Mouse (Mus musculus): ENCODE results near the gene Srd5a1. TPM values are rescaled to one million over a fixed set of nuclear protein-coding genes. Genes with fewer than 3 reads are reported as not detected.
"Not testable (repeated sequence)": the region's sequence is repeated elsewhere in the genome, so short reads cannot be mapped to it uniquely, and the experiment has no call there.

Srd5a1 gene
- polyA plus RNA-seq, 1 experiment from 2014 or later = 32.3 TPM

GRCm38 (mm10) chr13:69577181-69577834 is 33.9 kb downstream of the Srd5a1 start:
- H3K27ac ChIP-seq (ENCODE audit: low read length) = no peak overlapping the region
- no peak overlapping the region for H3K9ac ChIP-seq (ENCODE audit: low read depth, low read length)
- 94% methylated on average over 16 of the region's 16 CpGs for WGBS
- no peak overlapping the region for H3K4me3 ChIP-seq (ENCODE audit: low read depth, low read length)
- H3K36me3 ChIP-seq (ENCODE audit: control insufficient read depth, insufficient read depth, low read length) = no peaks in the 10 kb centered on the region
- H3K4me2 ChIP-seq (ENCODE audit: low read length) = no peak overlapping the region
- H3K4me1 ChIP-seq (ENCODE audit: control insufficient read depth, insufficient read depth, low read length) = no peaks in the 10 kb centered on the region
- ATAC-seq = no peak
- H3K27me3 ChIP-seq (ENCODE audit: control insufficient read depth, insufficient read depth, low read depth, low read length) = no peaks in the 10 kb centered on the region
- no peaks in the 10 kb centered on the region for H3K9me3 ChIP-seq (replicated peaks; ENCODE audit: control insufficient read depth, low read length, poor library complexity, severe bottlenecking)

- Histone ChIP-seq H3K27ac (ENCODE audit: low read length) (no peak overlapping the region), H3K4me3 (ENCODE audit: low read depth, low read length) (no peak overlapping the region), H3K4me2 (ENCODE audit: low read length) (no peak overlapping the region), H3K9me3 (replicated peaks; ENCODE audit: control insufficient read depth, low read length, poor library complexity, severe bottlenecking) (no peaks in the 10 kb centered on the region), H3K27me3 (ENCODE audit: control insufficient read depth, insufficient read depth, low read depth, low read length) (no peaks in the 10 kb centered on the region), H3K4me1 (ENCODE audit: control insufficient read depth, insufficient read depth, low read length) (no peaks in the 10 kb centered on the region), H3K36me3 (ENCODE audit: control insufficient read depth, insufficient read depth, low read length) (no peaks in the 10 kb centered on the region), H3K9ac (ENCODE audit: low read depth, low read length) (no peak overlapping the region)
- 64% methylated on average over 11 of the region's 11 CpGs for WGBS
- ATAC-seq = no peak
Measured at GRCm38 (mm10) chr13:69576676-69577075, 34.6 kb downstream of the Srd5a1 start.

GRCm38 (mm10) chr13:69572594-69572993 is 38.6 kb downstream of the Srd5a1 start:
- H3K4me3 ChIP-seq (ENCODE audit: low read depth, low read length) = no peak overlapping the region
- no peaks in the 10 kb centered on the region for H3K27me3 ChIP-seq (ENCODE audit: control insufficient read depth, insufficient read depth, low read depth, low read length)
- no peaks in the 10 kb centered on the region for H3K4me1 ChIP-seq (ENCODE audit: control insufficient read depth, insufficient read depth, low read length)
- 93% methylated on average over 3 of the region's 3 CpGs for WGBS
- H3K27ac ChIP-seq (ENCODE audit: low read length) = no peak overlapping the region
- H3K36me3 ChIP-seq (ENCODE audit: control insufficient read depth, insufficient read depth, low read length) = no peaks in the 10 kb centered on the region
- ATAC-seq = no peak
- H3K9me3 ChIP-seq (replicated peaks; ENCODE audit: control insufficient read depth, low read length, poor library complexity, severe bottlenecking) = no peaks in the 10 kb centered on the region
- no peak overlapping the region for H3K9ac ChIP-seq (ENCODE audit: low read depth, low read length)
- H3K4me2 ChIP-seq (ENCODE audit: low read length) = no peak overlapping the region

- Histone ChIP-seq H3K9me3 (replicated peaks; ENCODE audit: control insufficient read depth, low read length, poor library complexity, severe bottlenecking) (no peaks in the 10 kb centered on the region), H3K27me3 (ENCODE audit: control insufficient read depth, insufficient read depth, low read depth, low read length) (no peaks in the 10 kb centered on the region), H3K4me2 (ENCODE audit: low read length) (no peak overlapping the region), H3K4me3 (ENCODE audit: low read depth, low read length) (no peak overlapping the region), H3K4me1 (ENCODE audit: control insufficient read depth, insufficient read depth, low read length) (no peaks in the 10 kb centered on the region), H3K27ac (ENCODE audit: low read length) (no peak overlapping the region), H3K36me3 (ENCODE audit: control insufficient read depth, insufficient read depth, low read length) (no peaks in the 10 kb centered on the region), H3K9ac (ENCODE audit: low read depth, low read length) (no peak overlapping the region)
- WGBS = 82% methylated on average over 9 of the region's 9 CpGs
- ATAC-seq = no peak
Measured at GRCm38 (mm10) chr13:69569201-69569600, 42.0 kb downstream of the Srd5a1 start.

- H3K27ac ChIP-seq (ENCODE audit: low read length); H3K4me3 ChIP-seq (ENCODE audit: low read depth, low read length); H3K4me2 ChIP-seq (ENCODE audit: low read length); H3K36me3 ChIP-seq (ENCODE audit: control insufficient read depth, insufficient read depth, low read length); ATAC-seq; H3K9me3 ChIP-seq (replicated peaks; ENCODE audit: control insufficient read depth, low read length, poor library complexity, severe bottlenecking); H3K9ac ChIP-seq (ENCODE audit: low read depth, low read length); H3K4me1 ChIP-seq (ENCODE audit: control insufficient read depth, insufficient read depth, low read length); H3K27me3 ChIP-seq (ENCODE audit: control insufficient read depth, insufficient read depth, low read depth, low read length): not testable (repeated sequence)
- 96% methylated on average over 4 of the region's 4 CpGs for WGBS
Measured at GRCm38 (mm10) chr13:69565401-69565800, 45.8 kb downstream of the Srd5a1 start.

GRCm38 (mm10) chr13:69564573-69564972 is 46.7 kb downstream of the Srd5a1 start:
- no peaks in the 10 kb centered on the region for H3K27me3 ChIP-seq (ENCODE audit: control insufficient read depth, insufficient read depth, low read depth, low read length)
- no peak overlapping the region for H3K27ac ChIP-seq (ENCODE audit: low read length)
- no peaks in the 10 kb centered on the region for H3K36me3 ChIP-seq (ENCODE audit: control insufficient read depth, insufficient read depth, low read length)
- H3K9ac ChIP-seq (ENCODE audit: low read depth, low read length) = no peak overlapping the region
- H3K4me1 ChIP-seq (ENCODE audit: control insufficient read depth, insufficient read depth, low read length) = peaks cover 4% of the 10 kb centered on the region
- no peak for ATAC-seq
- H3K9me3 ChIP-seq (replicated peaks; ENCODE audit: control insufficient read depth, low read length, poor library complexity, severe bottlenecking) = no peaks in the 10 kb centered on the region
- no peak overlapping the region for H3K4me2 ChIP-seq (ENCODE audit: low read length)
- no peak overlapping the region for H3K4me3 ChIP-seq (ENCODE audit: low read depth, low read length)

GRCm38 (mm10) chr13:69563905-69564304 is 47.3 kb downstream of the Srd5a1 start:
- WGBS = 87% methylated on average over 3 of the region's 3 CpGs
- Histone ChIP-seq H3K4me1 (ENCODE audit: control insufficient read depth, insufficient read depth, low read length) (peaks cover 9% of the 10 kb centered on the region), H3K27ac (ENCODE audit: low read length) (no peak overlapping the region), H3K36me3 (ENCODE audit: control insufficient read depth, insufficient read depth, low read length) (no peaks in the 10 kb centered on the region), H3K9me3 (replicated peaks; ENCODE audit: control insufficient read depth, low read length, poor library complexity, severe bottlenecking) (no peaks in the 10 kb centered on the region), H3K4me3 (ENCODE audit: low read depth, low read length) (no peak overlapping the region), H3K4me2 (ENCODE audit: low read length) (no peak overlapping the region), H3K27me3 (ENCODE audit: control insufficient read depth, insufficient read depth, low read depth, low read length) (no peaks in the 10 kb centered on the region), H3K9ac (ENCODE audit: low read depth, low read length) (no peak overlapping the region)
- ATAC-seq = no peak

GRCm38 (mm10) chr13:69562654-69563574 is 48.3 kb downstream of the Srd5a1 start:
- H3K4me2 ChIP-seq (ENCODE audit: low read length) = no peak overlapping the region
- H3K9me3 ChIP-seq (replicated peaks; ENCODE audit: control insufficient read depth, low read length, poor library complexity, severe bottlenecking) = no peaks in the 10 kb centered on the region
- no peaks in the 10 kb centered on the region for H3K27me3 ChIP-seq (ENCODE audit: control insufficient read depth, insufficient read depth, low read depth, low read length)
- no peak overlapping the region for H3K27ac ChIP-seq (ENCODE audit: low read length)
- no peaks in the 10 kb centered on the region for H3K36me3 ChIP-seq (ENCODE audit: control insufficient read depth, insufficient read depth, low read length)
- H3K4me3 ChIP-seq (ENCODE audit: low read depth, low read length) = no peak overlapping the region
- whole genome bisulfite sequencing = 72% methylated on average over 12 of the region's 12 CpGs
- peaks cover 9% of the 10 kb centered on the region for H3K4me1 ChIP-seq (ENCODE audit: control insufficient read depth, insufficient read depth, low read length)
- no peak overlapping the region for H3K9ac ChIP-seq (ENCODE audit: low read depth, low read length)
- no peak for ATAC-seq

- no peaks in the 10 kb centered on the region for H3K27me3 ChIP-seq (ENCODE audit: control insufficient read depth, insufficient read depth, low read depth, low read length)
- H3K4me2 ChIP-seq (ENCODE audit: low read length) = no peak overlapping the region
- ATAC-seq = no peak
- H3K27ac ChIP-seq (ENCODE audit: low read length) = no peak overlapping the region
- no peak overlapping the region for H3K4me3 ChIP-seq (ENCODE audit: low read depth, low read length)
- H3K9ac ChIP-seq (ENCODE audit: low read depth, low read length) = no peak overlapping the region
- no peaks in the 10 kb centered on the region for H3K36me3 ChIP-seq (ENCODE audit: control insufficient read depth, insufficient read depth, low read length)
- peaks cover 9% of the 10 kb centered on the region for H3K4me1 ChIP-seq (ENCODE audit: control insufficient read depth, insufficient read depth, low read length)
- H3K9me3 ChIP-seq (replicated peaks; ENCODE audit: control insufficient read depth, low read length, poor library complexity, severe bottlenecking) = no peaks in the 10 kb centered on the region
- 81% methylated on average over 9 of the region's 9 CpGs for WGBS
Measured at GRCm38 (mm10) chr13:69562004-69562403, 49.2 kb downstream of the Srd5a1 start.
